Mouse (Mus musculus) heart, postnatal 36 days (tissue): ENCODE data around the gene Pacrg. TPM values are rescaled to one million over a fixed set of nuclear protein-coding genes. Genes with fewer than 3 reads are reported as not detected.
A peak's percentile ranks its signal among the peaks of the same experiment; 100 is the strongest.

Experiments
- DNase-seq, 2 experiments: peaks; one replicate each; pipeline ENCODE4 v3.0.0; 2021 to 2022
- intact Hi-C: fragments of 180-260 bp; cut with DNase I; formaldehyde crosslinking; loops from one replicate; pipeline ENCODE4 v1.15.1; 2025
- total RNA-seq, 2 experiments: library from RNA; stranded (reverse); gene quantifications; 2 replicates each; pipeline ENCODE4 v1.2.3; 2021

The Pacrg gene
- total RNA-seq, 2 experiments from 2014 or later, result 0.87 to 1.6 TPM

- intact Hi-C loops, result no loop called here
- DNase-seq, result no peak
These were observed 281.4 kb downstream of the Pacrg start for GRCm38 (mm10) chr17:10558671-10559070.

DNA sequence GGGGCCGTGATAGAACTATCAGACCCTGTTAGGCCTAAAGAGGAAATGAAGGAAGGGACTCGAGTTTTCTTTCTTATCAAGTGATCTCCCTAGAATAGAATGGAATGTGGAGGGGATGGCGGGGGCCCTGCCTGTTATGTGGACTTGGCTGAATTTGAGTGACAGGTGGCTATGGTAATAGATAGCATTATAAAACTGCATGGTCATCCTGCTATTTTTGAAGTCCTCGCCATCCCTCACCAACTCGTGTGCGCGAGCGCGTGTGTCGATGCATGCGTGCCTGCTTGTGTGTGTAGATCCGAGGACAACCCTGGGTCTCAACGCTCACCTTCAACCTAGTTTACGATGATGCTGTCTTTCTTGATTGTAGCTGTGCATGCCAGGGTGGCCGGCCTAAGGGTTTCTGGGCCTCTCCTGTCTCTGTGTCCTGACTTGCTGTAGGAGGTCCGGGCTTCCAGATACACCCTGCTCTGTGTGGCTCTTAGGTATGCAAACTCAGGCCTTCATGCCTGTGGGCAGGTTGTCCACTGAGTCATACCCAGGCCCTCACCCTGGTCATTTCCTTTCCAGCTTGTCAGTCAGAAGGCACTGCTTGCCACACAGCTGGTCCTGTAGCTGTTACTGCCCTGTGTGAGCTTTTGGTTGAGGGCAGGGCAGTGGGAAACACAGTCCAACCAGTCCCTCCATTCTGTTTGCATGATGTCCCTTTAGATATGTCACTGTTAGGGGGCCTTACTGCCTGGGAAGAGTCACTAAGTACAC lies 287.6 kb downstream of the Pacrg start:
- intact Hi-C loops, result no loop called here
- no peak for DNase-seq

- DNase-seq, result no peak
These were observed 289.2 kb downstream of the Pacrg start for GRCm38 (mm10) chr17:10550781-10551520.

GRCm38 (mm10) chr17:10549825-10550224 lies 290.3 kb downstream of the Pacrg start:
- intact Hi-C loops, result no loop called here
- no peak for DNase-seq

More at GRCm38 (mm10) chr17:10550781-10551520, 289.2 kb downstream of the Pacrg start:
- intact Hi-C loops, result no loop called here

- DNase-seq, result no peak
- intact Hi-C loops, result no loop called here
These were observed 291.1 kb downstream of the Pacrg start for GRCm38 (mm10) chr17:10548969-10549368.

GRCm38 (mm10) chr17:10540772-10541171 lies 299.3 kb downstream of the Pacrg start:
- intact Hi-C loops, result no loop called here
- no peak for DNase-seq

DNA sequence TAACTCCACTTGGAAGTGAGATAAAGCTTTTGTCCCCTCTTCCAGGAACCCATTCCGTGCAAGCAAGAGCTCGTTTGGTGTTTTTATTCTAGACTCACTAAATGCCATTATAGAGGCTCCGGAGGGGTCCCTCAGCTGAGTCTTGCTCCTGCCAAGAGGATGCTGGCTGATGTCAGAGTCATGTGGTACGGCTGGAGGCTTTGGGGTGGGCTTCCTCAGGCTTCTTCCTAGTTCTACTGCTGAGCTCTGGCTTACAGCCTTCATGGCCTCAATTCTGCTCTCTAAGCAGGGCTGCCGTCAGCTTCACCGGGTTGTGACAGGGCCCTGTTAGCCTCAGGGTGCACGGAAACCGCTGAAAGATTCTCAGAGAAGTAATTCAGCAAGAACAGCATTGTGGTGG lies 305.9 kb downstream of the Pacrg start:
- intact Hi-C loops, result loop anchor here (5.0 kb wide), 1 partner anchor 213 kb away; no protein-coding TSS in a partner anchor
- no peak for DNase-seq

- intact Hi-C loops, result loop anchor here (5.0 kb wide), 1 partner anchor 214 kb away; no protein-coding TSS in a partner anchor
- DNase-seq, result no peak
These were observed 306.6 kb downstream of the Pacrg start for GRCm38 (mm10) chr17:10533461-10533860.

GRCm38 (mm10) chr17:10531024-10531423 lies 309.1 kb downstream of the Pacrg start:
- intact Hi-C loops, result loop anchor here (5.0 kb wide), 1 partner anchor 216 kb away; no protein-coding TSS in a partner anchor
- peak in 1 of 2 experiments; percentile 15 for DNase-seq

- intact Hi-C loops, result no loop called here
- DNase-seq, result no peak
These were observed 310.7 kb downstream of the Pacrg start for GRCm38 (mm10) chr17:10529329-10529955.

- intact Hi-C loops, result no loop called here
These were observed 318.8 kb downstream of the Pacrg start for GRCm38 (mm10) chr17:10521282-10521681.

GRCm38 (mm10) chr17:10519506-10520155 lies 320.5 kb downstream of the Pacrg start:
- DNase-seq, result no peak
- intact Hi-C loops, result no loop called here

More at GRCm38 (mm10) chr17:10521282-10521681, 318.8 kb downstream of the Pacrg start:
- DNase-seq, result no peak

- no peak for DNase-seq
- intact Hi-C loops, result no loop called here
These were observed 325.3 kb downstream of the Pacrg start for GRCm38 (mm10) chr17:10514812-10515211.

- peak in 1 of 2 experiments; percentile 47 for DNase-seq
- intact Hi-C loops, result no loop called here
These were observed 329.0 kb downstream of the Pacrg start for GRCm38 (mm10) chr17:10510913-10511759.

GRCm38 (mm10) chr17:10510467-10510866 lies 329.6 kb downstream of the Pacrg start:
- intact Hi-C loops, result no loop called here
- peak in 1 of 2 experiments; percentile 31 for DNase-seq

DNA sequence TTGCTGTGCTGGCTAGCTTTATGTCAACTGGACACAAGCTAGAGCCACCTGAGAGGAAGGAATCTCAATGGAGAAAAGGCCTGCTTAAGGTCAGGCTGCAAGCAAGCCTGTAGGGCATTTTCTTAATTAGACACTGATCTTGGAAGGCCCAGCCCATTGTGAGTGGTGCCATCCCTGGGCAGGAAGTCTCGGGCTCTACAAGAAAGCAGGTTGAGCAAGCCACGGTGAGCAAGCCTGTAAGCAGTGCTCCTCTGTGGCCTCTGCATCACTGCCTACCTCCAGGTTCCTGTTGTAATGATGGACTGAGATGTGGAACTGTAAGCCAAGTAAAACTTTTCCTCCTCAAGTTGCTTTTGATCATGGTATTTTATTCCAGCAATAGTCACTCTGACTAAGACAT lies 332.0 kb downstream of the Pacrg start:
- intact Hi-C loops, result loop anchor here (5.0 kb wide), 1 partner anchor 234 kb away; no protein-coding TSS in a partner anchor
- DNase-seq, result no peak

DNA sequence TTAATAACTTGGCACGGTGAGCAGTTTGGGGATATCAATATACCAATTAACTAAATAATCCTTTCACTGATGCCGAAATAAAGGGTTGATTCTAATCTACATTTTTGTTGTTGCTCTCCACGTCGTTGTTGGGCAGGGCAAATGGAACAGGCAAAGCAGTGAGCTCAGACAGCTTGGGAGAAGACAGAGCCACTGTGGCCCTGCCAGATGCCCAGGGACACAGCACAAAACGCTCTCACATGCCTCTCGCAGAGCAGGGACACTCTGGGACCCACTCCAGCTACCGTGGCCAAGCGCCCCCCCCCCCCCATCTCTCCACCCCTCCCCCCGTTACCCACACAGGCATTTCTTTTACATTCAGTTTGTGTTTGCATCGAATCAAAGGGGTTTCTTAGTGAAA lies 332.6 kb downstream of the Pacrg start:
- no peak for DNase-seq
- intact Hi-C loops, result loop anchor here (5.0 kb wide), 1 partner anchor 235 kb away; no protein-coding TSS in a partner anchor

GRCm38 (mm10) chr17:10506896-10507295 lies 333.2 kb downstream of the Pacrg start:
- intact Hi-C loops, result loop anchor here (5.0 kb wide), 1 partner anchor 235 kb away; no protein-coding TSS in a partner anchor
- no peak for DNase-seq

DNA sequence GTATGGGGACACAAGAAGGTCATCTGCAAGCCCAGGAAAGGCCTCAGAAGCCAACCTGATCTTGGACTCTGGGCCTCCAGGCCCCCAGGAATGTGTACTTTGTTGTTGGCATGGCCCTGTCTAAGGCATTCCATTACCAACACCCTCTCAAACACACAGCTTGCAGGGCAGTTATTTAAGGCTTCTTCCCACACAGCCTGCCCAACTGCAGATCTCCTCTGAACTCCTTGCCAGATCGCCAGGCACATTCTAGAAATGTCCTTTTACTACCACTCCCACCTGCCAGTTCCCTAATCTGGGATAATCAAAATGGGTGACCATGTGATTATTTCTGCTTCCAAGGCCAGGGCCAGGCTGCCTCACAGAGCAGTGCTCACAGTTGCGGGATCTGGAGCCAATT lies 338.7 kb downstream of the Pacrg start:
- DNase-seq, result no peak
- intact Hi-C loops, result no loop called here
